ENCODE assay signal across 8 mouse cellular contexts in genomic region chr3:33843801-33844632, GRCm38 (mm10). TPM values are rescaled to one million over a fixed set of nuclear protein-coding genes. Genes with fewer than 3 reads are reported as not detected.
DNase-seq lines count a peak whose midpoint lies in the region; ATAC-seq lines count a peak whose summit lies in the region.

Ccdc39 (minus strand) TSS chr3:33844310.

- peaks cover 4% of the 10 kb centered on the region; the same call in 1 of the 2 replicates for H3K4me1 ChIP-seq in heart, embryonic 12.5 days (replicated peaks)
- peaks cover 4% of the 10 kb centered on the region; the same call in 1 of the 2 replicates for H3K4me1 ChIP-seq in kidney, embryonic 16.5 days (ENCODE audit: insufficient read depth, low read length)

- peak; percentile 46 for DNase-seq in CD4-positive helper T cell, adult 2 months (ENCODE audit: low read depth, low spot score)
- peak; percentile 94 for DNase-seq in brain, adult 2 months (ENCODE audit: low read depth, low spot score)
- DNase-seq in liver = peak; percentile 39
- DNase-seq in telencephalon, adult 2 months (ENCODE audit: low read depth, low spot score) = peak; percentile 83

- H3K27me3 ChIP-seq in heart, embryonic 12.5 days (replicated peaks) = no peaks in the 10 kb centered on the region
- H3K27me3 ChIP-seq in kidney, embryonic 16.5 days (ENCODE audit: insufficient read depth, low read length) = no peaks in the 10 kb centered on the region

- H3K27ac ChIP-seq in heart, embryonic 12.5 days (ENCODE audit: poor library complexity, severe bottlenecking) = no peak within 1 kb of the TSS
- no peak within 1 kb of the TSS for H3K27ac ChIP-seq in kidney, embryonic 16.5 days (ENCODE audit: low read length)

- H3K36me3 ChIP-seq in heart, embryonic 12.5 days = no peaks in the 10 kb centered on the region
- no peaks in the 10 kb centered on the region for H3K36me3 ChIP-seq in kidney, embryonic 16.5 days (ENCODE audit: insufficient read depth, low read length)

- 0 out of 2 replicates have a peak, but pooled peaks have one; percentile 49 for ATAC-seq in erythroblast, adult 5-6 weeks (replicated peaks; ENCODE audit: low FRiP score, poor library complexity, severe bottlenecking)
- peak; percentile 59; the same call in 1 of the 2 replicates for ATAC-seq in heart, embryonic 12.5 days (ENCODE audit: insufficient number of reproducible peaks, low FRiP score)
- peak; percentile 95 for ATAC-seq in kidney, embryonic 16.5 days (ENCODE audit: low FRiP score, low TSS enrichment)
- ATAC-seq in monocyte, adult 5-6 weeks (replicated peaks; ENCODE audit: insufficient number of reproducible peaks, low FRiP score, low TSS enrichment, poor library complexity, severe bottlenecking) = peak; percentile 56; the same call in 1 of the 2 replicates

- peak within 1 kb of the TSS; percentile 76 for H3K9ac ChIP-seq in heart, embryonic 12.5 days
- peak within 1 kb of the TSS; percentile 84 for H3K9ac ChIP-seq in kidney, embryonic 16.5 days (replicated peaks; ENCODE audit: low read length)

- no peaks in the 10 kb centered on the region for H3K9me3 ChIP-seq in heart, embryonic 12.5 days (replicated peaks)
- H3K9me3 ChIP-seq in kidney, embryonic 16.5 days (ENCODE audit: low read length) = no peaks in the 10 kb centered on the region

- H3K4me2 ChIP-seq in heart, embryonic 12.5 days = peak within 1 kb of the TSS; percentile 80
- H3K4me2 ChIP-seq in kidney, embryonic 16.5 days (replicated peaks; ENCODE audit: low read depth, low read length) = peak within 1 kb of the TSS; percentile 96

- 8% methylated on average over 26 of the region's 26 CpGs for WGBS in heart, embryonic 12.5 days
- 6% methylated on average over 26 of the region's 26 CpGs for WGBS in kidney, embryonic 16.5 days

- H3K4me3 ChIP-seq in heart, embryonic 12.5 days = peak within 1 kb of the TSS; percentile 51
- H3K4me3 ChIP-seq in kidney, embryonic 16.5 days (ENCODE audit: low read length) = peak within 1 kb of the TSS; percentile 58

RNA-seq across cellular contexts. Expression of gene Ccdc39, which starts in this region (rescaled TPM):
- total RNA-seq in erythroblast, adult 5-6 weeks (2015; ENCODE audit: low replicate concordance) = not detected in 2 replicates
- 0.17 TPM in 1 of 2 replicates, not detected in the other for total RNA-seq in erythroblast, adult 5-6 weeks (2017; ENCODE audit: low replicate concordance)
- polyA plus RNA-seq in heart, embryonic 12.5 days (2016; fragmentation: Nextera tagmentation; extraction: Ambion mirVana) = 0.54 and 1.1 TPM in 2 replicates
- polyA plus RNA-seq in kidney, embryonic 16.5 days (2015; fragmentation: Nextera tagmentation; extraction: Ambion mirVana) = 4.5 and 4.6 TPM in 2 replicates
- 0.19 to 0.67 TPM (median 0.32 TPM) in 3 replicates for total RNA-seq in monocyte, adult 5-6 weeks (2017)

Comparison
In these comparisons a context has a peak if more than half of its experiments do, and no peak if none do; other contexts are left out.
1. Peak in ATAC-seq in erythroblast, adult 5-6 weeks; RNA of the gene not detected or under 1 TPM.
2. Peak in ATAC-seq in monocyte, adult 5-6 weeks; RNA of the gene not detected or under 1 TPM.
3. DNase-seq: peak in every context shown above with its lines; median percentile 94 in brain, adult 2 months; 83 in telencephalon, adult 2 months; 46 in CD4-positive helper T cell, adult 2 months; 39 in liver.